Mouse (Mus musculus) retina, adult 2 months (tissue): ENCODE results near the gene Hexim1.
A peak's percentile ranks its signal among the peaks of the same experiment; 100 is the strongest.

Source experiments
- DNase-seq: peaks from one replicate; pipeline ENCODE4 v3.0.0-alpha.2; 2012; ENCODE audit warnings: low read depth, low spot score

Gene Hexim1

GRCm38 (mm10) chr11:103116959-103117590, 1.0 kb downstream of the Hexim1 start:
- DNase-seq, result no peak

- DNase-seq, result no peak
Measured at GRCm38 (mm10) chr11:103117591-103118009, 1.6 kb downstream of the Hexim1 start.

GRCm38 (mm10) chr11:103118866-103119265, 2.8 kb downstream of the Hexim1 start:
- DNase-seq, result no peak

- DNase-seq, result no peak
Measured at GRCm38 (mm10) chr11:103119609-103120008, 3.6 kb downstream of the Hexim1 start.

- no peak for DNase-seq
Measured at GRCm38 (mm10) chr11:103120315-103120714, 4.3 kb downstream of the Hexim1 start.

GRCm38 (mm10) chr11:103131701-103132575, 15.9 kb downstream of the Hexim1 start, which contains the start of gene Hexim2:
Gene Hexim2, plus strand, starts transcription at chr11:103132429.
- no peak for DNase-seq

- peak; percentile 99 for DNase-seq
Measured at GRCm38 (mm10) chr11:103132576-103133455, 16.8 kb downstream of the Hexim1 start.

GRCm38 (mm10) chr11:103133456-103134185, 17.6 kb downstream of the Hexim1 start:
- DNase-seq, result no peak

GRCm38 (mm10) chr11:103134221-103134620, 18.2 kb downstream of the Hexim1 start:
- DNase-seq, result no peak

- no peak for DNase-seq
Measured at GRCm38 (mm10) chr11:103136039-103136577, 20.1 kb downstream of the Hexim1 start.

GRCm38 (mm10) chr11:103139951-103140762, 24.1 kb downstream of the Hexim1 start:
- no peak for DNase-seq

GRCm38 (mm10) chr11:103140763-103141100, 24.7 kb downstream of the Hexim1 start:
- DNase-seq, result no peak

GRCm38 (mm10) chr11:103141101-103141943, 25.3 kb downstream of the Hexim1 start:
- no peak for DNase-seq

GRCm38 (mm10) chr11:103141944-103142255, 25.9 kb downstream of the Hexim1 start:
- DNase-seq, result no peak

GRCm38 (mm10) chr11:103142441-103143182, 26.6 kb downstream of the Hexim1 start:
- DNase-seq, result no peak

GRCm38 (mm10) chr11:103144309-103145285, 28.6 kb downstream of the Hexim1 start:
- DNase-seq, result no peak

GRCm38 (mm10) chr11:103146386-103146785, 30.4 kb downstream of the Hexim1 start:
- DNase-seq, result no peak
